Mouse (Mus musculus) liver, adult 2 months (tissue): ENCODE measurements at regions not wholly inside any gene's neighbourhood (a gene's known extent, or its start where the extent isn't known, plus 50 kb on each side); places are given as distances from the start of the nearest gene placed in this dataset.

Experiments
- DNase-seq: peaks from one replicate; pipeline ENCODE4 v3.0.0-alpha.2; 2011; ENCODE audit warnings: low read depth, low spot score; ENCODE audit errors: extremely low read depth
- H3K27ac ChIP-seq: fragments of 200-500 bp; replicated peaks from 2 replicates; pipeline ENCODE4 v1.5.1; 2012; ENCODE audit warnings: low read depth, mild to moderate bottlenecking, control low read depth, inconsistent platforms, low read length; ENCODE audit not compliant: insufficient read depth
- H3K27me3 ChIP-seq: fragments of 200-500 bp; 2 replicates; pipeline ENCODE4 v1.6.1; 2012; ENCODE audit warnings: mild to moderate bottlenecking, moderate library complexity, low read length, inconsistent platforms; ENCODE audit not compliant: control insufficient read depth, insufficient read depth
- H3K36me3 ChIP-seq: fragments of 200-500 bp; 2 replicates; pipeline ENCODE4 v1.6.1; 2012; ENCODE audit warnings: low read length, inconsistent platforms; ENCODE audit not compliant: control insufficient read depth, insufficient read depth
- H3K4me1 ChIP-seq: fragments of 200-500 bp; 2 replicates; pipeline ENCODE4 v1.6.1; 2011; ENCODE audit warnings: low read length; ENCODE audit not compliant: control insufficient read depth, insufficient read depth
- H3K4me3 ChIP-seq: fragments of 200-500 bp; 2 replicates; pipeline ENCODE4 v1.5.1; 2011; ENCODE audit warnings: low read depth, mild to moderate bottlenecking, control low read depth, low read length, moderate library complexity; ENCODE audit not compliant: insufficient read depth
- H3K79me2 ChIP-seq: fragments of 200-500 bp; 2 replicates; pipeline ENCODE4 v1.6.1; 2012; ENCODE audit warnings: inconsistent platforms, mild to moderate bottlenecking, low read length, moderate library complexity; ENCODE audit not compliant: control insufficient read depth, insufficient read depth
- H3K9ac ChIP-seq: fragments of 200-500 bp; 2 replicates; pipeline ENCODE4 v1.6.1; 2012; ENCODE audit warnings: low read depth, mild to moderate bottlenecking, control low read depth, inconsistent platforms, low read length
- CTCF ChIP-seq: fragments of 200-500 bp; IDR thresholded peaks from 2 replicates; pipeline ENCODE4 v1.5.1; 2011; ENCODE audit warnings: low read depth, low read length, control low read depth
- POLR2A ChIP-seq: fragments of 200-500 bp; IDR thresholded peaks from 2 replicates; pipeline ENCODE4 v1.6.1; 2011; ENCODE audit warnings: low read length, control low read depth; ENCODE audit not compliant: insufficient read depth; ENCODE audit errors: extremely low read depth
- WGBS: fragments of 180-500 bp; shearing (Covaris S2); methylation state at CpG from one replicate; pipeline ENCODE4 v1.1.7; 2018; 5-methylcytosine and 5-hydroxymethylcytosine counted together

GRCm38 (mm10) chr13:81930266-81930665, 147.4 kb downstream of the Cetn3 start:
- Histone ChIP-seq H3K4me3 (no peak overlapping the region), H3K27ac (no peak overlapping the region), H3K4me1 (no peaks in the 10 kb centered on the region), H3K9ac (no peak overlapping the region), H3K27me3 (no peaks in the 10 kb centered on the region), H3K36me3 (no peaks in the 10 kb centered on the region), H3K79me2 (no peaks in the 10 kb centered on the region)
- no peak for DNase-seq
- 29% methylated on average over 4 of the region's 4 CpGs for WGBS
- no peak for TF ChIP-seq POLR2A
- no peak for TF ChIP-seq CTCF

DNA sequence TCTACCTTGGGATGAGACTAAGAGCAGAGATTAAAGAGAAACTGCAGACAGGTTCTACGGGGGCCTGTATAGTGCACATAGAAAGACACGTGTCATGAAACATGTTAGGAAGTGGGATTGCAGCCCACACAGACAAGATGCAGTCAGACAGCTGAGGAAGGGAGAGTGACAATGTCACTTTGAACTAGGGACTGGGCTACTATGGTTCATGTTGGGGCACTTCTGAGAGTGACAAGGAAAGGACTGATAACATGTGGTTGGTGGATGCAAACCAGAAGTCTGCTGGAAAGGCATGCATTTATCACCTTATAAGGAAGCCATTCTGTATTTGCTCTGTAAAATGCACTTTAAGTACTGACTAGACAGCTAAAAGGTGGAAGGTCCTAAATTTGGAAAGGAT, 148.3 kb downstream of the Cetn3 start:
- H3K4me3 ChIP-seq, result no peak overlapping the region
- no peak overlapping the region for H3K9ac ChIP-seq
- H3K27ac ChIP-seq, result no peak overlapping the region
- no peaks in the 10 kb centered on the region for H3K36me3 ChIP-seq
- 85% methylated on average over 2 of the region's 2 CpGs for WGBS
- H3K27me3 ChIP-seq, result no peaks in the 10 kb centered on the region
- no peak for TF ChIP-seq POLR2A
- no peak for TF ChIP-seq CTCF
- no peaks in the 10 kb centered on the region for H3K79me2 ChIP-seq
- no peaks in the 10 kb centered on the region for H3K4me1 ChIP-seq
- DNase-seq, result no peak

DNA sequence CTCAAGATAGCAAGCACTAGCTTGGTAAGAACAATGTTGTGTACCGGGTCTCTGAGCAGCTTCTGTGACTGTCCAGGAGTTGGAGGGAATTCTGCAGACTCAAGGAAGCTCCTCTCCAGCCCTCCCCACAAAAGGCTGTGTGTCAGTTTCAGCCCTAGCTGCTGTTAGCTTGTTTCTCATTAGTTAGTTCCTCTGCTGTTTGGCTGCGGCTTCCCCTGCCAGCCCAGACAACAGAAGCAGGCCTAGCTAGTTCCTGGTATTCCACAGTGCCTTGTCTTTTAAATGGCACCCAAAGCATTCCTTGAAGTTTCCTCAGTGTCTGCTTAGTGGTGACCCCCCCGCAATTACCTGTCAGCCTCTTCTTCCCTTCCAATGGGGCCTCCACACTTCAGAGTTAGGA, 154.2 kb downstream of the Cetn3 start:
- TF ChIP-seq CTCF, result no peak
- no peak for TF ChIP-seq POLR2A
- WGBS, result 75% methylated on average over 3 of the region's 3 CpGs
- Histone ChIP-seq H3K36me3 (no peaks in the 10 kb centered on the region), H3K4me1 (no peaks in the 10 kb centered on the region), H3K27me3 (no peaks in the 10 kb centered on the region), H3K27ac (no peak overlapping the region), H3K9ac (no peak overlapping the region), H3K79me2 (no peaks in the 10 kb centered on the region), H3K4me3 (no peak overlapping the region)
- DNase-seq, result no peak

DNA sequence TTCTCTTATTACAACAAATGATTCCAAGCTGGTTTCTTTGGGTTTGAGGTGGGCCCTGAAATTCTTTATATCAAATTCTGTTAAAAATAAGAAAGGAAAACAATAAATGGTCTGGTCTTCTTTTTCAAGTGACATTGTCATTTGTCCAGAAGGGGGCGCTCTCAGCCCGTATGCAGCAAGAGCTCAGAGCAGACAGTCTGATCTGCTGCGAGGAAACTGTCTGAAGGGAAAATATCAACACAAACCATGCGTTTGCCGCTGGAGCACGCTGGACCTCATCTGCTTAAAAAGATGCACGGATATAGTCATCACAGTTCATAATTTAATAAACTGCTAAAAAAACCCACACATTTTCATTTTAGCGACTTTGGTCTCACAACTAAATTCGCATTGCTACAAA, 161.2 kb downstream of the Cetn3 start:
- Histone ChIP-seq H3K27me3 (peaks cover 2% of the 10 kb centered on the region; the same call in 1 of the 2 replicates), H3K9ac (no peak overlapping the region), H3K79me2 (no peaks in the 10 kb centered on the region), H3K36me3 (no peaks in the 10 kb centered on the region), H3K27ac (no peak overlapping the region), H3K4me1 (no peaks in the 10 kb centered on the region), H3K4me3 (no peak overlapping the region)
- 17% methylated on average over 9 of the region's 9 CpGs for WGBS
- peak; percentile 36 for DNase-seq
- TF ChIP-seq CTCF, result peak; percentile 79
- TF ChIP-seq POLR2A, result no peak

DNA sequence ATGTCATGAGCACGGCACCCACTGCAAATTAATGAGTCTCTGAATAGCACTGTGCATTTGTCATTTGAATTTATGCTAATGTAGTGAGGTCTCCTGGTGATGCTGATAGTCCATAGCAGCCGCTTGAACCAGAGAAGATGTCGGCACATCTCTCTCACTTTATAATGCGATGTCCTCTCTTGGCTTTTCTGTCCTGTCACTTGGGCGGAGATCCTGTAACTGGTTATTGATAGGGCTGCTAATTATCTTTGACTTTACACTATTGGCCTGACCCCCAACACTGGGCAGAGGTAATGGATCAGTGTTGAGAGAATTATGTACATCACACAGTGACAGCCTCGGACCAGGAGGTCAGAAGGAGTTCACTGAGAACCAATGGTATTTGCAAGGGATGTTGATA, 161.6 kb downstream of the Cetn3 start:
- TF ChIP-seq POLR2A (no peak), CTCF (no peak)
- Histone ChIP-seq H3K79me2 (no peaks in the 10 kb centered on the region), H3K36me3 (no peaks in the 10 kb centered on the region), H3K9ac (no peak overlapping the region), H3K27ac (no peak overlapping the region), H3K27me3 (peaks cover 2% of the 10 kb centered on the region; the same call in 1 of the 2 replicates), H3K4me3 (no peak overlapping the region), H3K4me1 (no peaks in the 10 kb centered on the region)
- DNase-seq, result no peak
- 62% methylated on average over 6 of the region's 6 CpGs for WGBS

DNA sequence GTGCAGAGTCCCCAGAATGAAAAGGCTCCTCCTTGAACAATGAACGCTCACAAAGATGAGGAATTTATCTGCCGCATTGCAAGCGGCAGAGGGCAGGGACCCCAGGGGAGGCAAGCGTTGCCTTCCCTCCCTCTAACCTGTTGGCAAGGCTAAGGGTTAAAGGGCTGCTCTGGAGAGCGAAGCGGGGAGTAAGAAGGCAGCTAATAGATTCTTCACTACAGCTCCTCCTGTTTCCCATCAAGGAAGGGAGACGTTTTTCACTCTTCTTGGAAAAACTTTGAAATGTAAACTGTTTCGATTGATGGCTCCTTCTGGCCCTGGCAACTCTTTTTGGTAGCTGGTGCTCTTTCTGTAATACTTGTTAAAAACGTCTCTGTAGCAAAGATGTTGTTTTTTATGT, 162.9 kb downstream of the Cetn3 start:
- Histone ChIP-seq H3K79me2 (no peaks in the 10 kb centered on the region), H3K27ac (no peak overlapping the region), H3K4me3 (no peak overlapping the region), H3K27me3 (peaks cover 2% of the 10 kb centered on the region; the same call in 1 of the 2 replicates), H3K36me3 (no peaks in the 10 kb centered on the region), H3K4me1 (no peaks in the 10 kb centered on the region), H3K9ac (no peak overlapping the region)
- TF ChIP-seq CTCF (no peak), POLR2A (no peak)
- WGBS, result 19% methylated on average over 9 of the region's 9 CpGs
- DNase-seq, result no peak
